Mouse (Mus musculus) gastrocnemius, adult 8-10 months (tissue): ENCODE measurements around the gene Rnf213. TPM values are rescaled to one million over a fixed set of nuclear protein-coding genes. Genes with fewer than 3 reads are reported as not detected.

Experiments
- DNase-seq, 2 experiments: peaks; one replicate each; pipeline ENCODE4 v3.0.0; 2022; ENCODE audit warnings: low spot score in 2 of 2
- microRNA-seq: library from miRNA; unstranded; fragments of <30 nt; microRNA quantifications from one replicate; pipeline ENCODE4 v1.2.0, GENCODE M21; 2022
- total RNA-seq, 4 experiments: library from RNA; stranded (reverse); gene quantifications; 2 replicates each; pipeline ENCODE4 v1.2.4; 2022

Gene Rnf213
- total RNA-seq, 4 experiments from 2014 or later: 4.5 to 7.0 (median 5.8) TPM

- DNase-seq: no peak
Observed at GRCm38 (mm10) chr11:119514967-119515636, 122.2 kb downstream of the Rnf213 start.

- DNase-seq: no peak
Observed at GRCm38 (mm10) chr11:119515823-119516676, 123.2 kb downstream of the Rnf213 start.

GRCm38 (mm10) chr11:119516677-119517361 is 123.9 kb downstream of the Rnf213 start:
- DNase-seq: no peak

GRCm38 (mm10) chr11:119519387-119519786 is 126.5 kb downstream of the Rnf213 start:
- no peak for DNase-seq

GRCm38 (mm10) chr11:119520005-119520712 is 127.3 kb downstream of the Rnf213 start:
- no peak for DNase-seq

- no peak for DNase-seq
Observed at GRCm38 (mm10) chr11:119520713-119521063, 127.8 kb downstream of the Rnf213 start.

GRCm38 (mm10) chr11:119521920-119522710 is 129.2 kb downstream of the Rnf213 start:
- no peak for DNase-seq

GRCm38 (mm10) chr11:119522779-119523178 is 129.9 kb downstream of the Rnf213 start:
- no peak for DNase-seq

- DNase-seq: no peak
Observed at GRCm38 (mm10) chr11:119523392-119523791, 130.5 kb downstream of the Rnf213 start.

GRCm38 (mm10) chr11:119524545-119524949 is 131.6 kb downstream of the Rnf213 start:
- peak; percentile 61 to 79 for DNase-seq

- no peak for DNase-seq
Observed at GRCm38 (mm10) chr11:119526068-119526966, 133.4 kb downstream of the Rnf213 start.

GRCm38 (mm10) chr11:119528930-119529329 is 136.0 kb downstream of the Rnf213 start:
- DNase-seq: no peak

- DNase-seq: no peak
Observed at GRCm38 (mm10) chr11:119532460-119532859, 139.6 kb downstream of the Rnf213 start.

GRCm38 (mm10) chr11:119533745-119534144 is 140.8 kb downstream of the Rnf213 start:
- DNase-seq: no peak

Small RNA genes within 50 kb of the gene (microRNA-seq; reads per million reads assigned to microRNA genes)
- gene Mir1932: not detected

Other genes with a start within 250 kb of the Rnf213 start
- 10 to 100 TPM; 31.6 to 45.5 (median 40.5) TPM for gene Tbc1d16, start 164.6 kb upstream of the Rnf213 start, total RNA-seq
- gene Ccdc40, start 164.5 kb upstream of the Rnf213 start, total RNA-seq: 1 to 10 TPM in 1 of 4 experiments, not detected in 3; 1.3 TPM
- gene Gaa, start 125.2 kb upstream of the Rnf213 start, total RNA-seq: 100 to 1,000 TPM; 187 to 198 (median 192) TPM
- 10 to 100 TPM; 30.7 to 53.1 (median 42.8) TPM for gene Eif4a3, start 93.0 kb upstream of the Rnf213 start, total RNA-seq
- gene Card14, start 85.3 kb upstream of the Rnf213 start, total RNA-seq: under 1 TPM; 0.10 to 0.25 (median 0.22) TPM
- gene Sgsh, start 37.6 kb upstream of the Rnf213 start, total RNA-seq: 1 to 10 TPM; 2.3 to 3.8 (median 2.7) TPM
- 1 to 10 TPM; 2.5 to 4.2 (median 3.0) TPM for gene Slc26a11, start 37.5 kb upstream of the Rnf213 start, total RNA-seq
- 1 to 10 TPM; 3.8 to 4.9 (median 4.5) TPM for gene Endov, start 98.2 kb downstream of the Rnf213 start, total RNA-seq
- gene Nptx1, start 154.7 kb downstream of the Rnf213 start, total RNA-seq: under 1 TPM in 1 of 4 experiments, not detected in 3; 0.07 TPM
- 10 to 100 TPM; 25.2 to 28.5 (median 26.6) TPM for gene Rptor, start 209.8 kb downstream of the Rnf213 start, total RNA-seq